Mouse (Mus musculus) adrenal gland (tissue): Measurements from ENCODE around the gene Chaf1a.
"Not testable (repeated sequence)": the region's sequence is repeated elsewhere in the genome, so short reads cannot be mapped to it uniquely, and the experiment has no call there.

Experiments used
- intact Hi-C: fragments of 180-260 bp; cut with DNase I; formaldehyde crosslinking; loops from one replicate; pipeline ENCODE4 v1.15.1; 2025

Chaf1a gene

GRCm38 (mm10) chr17:56079921-56080320 lies 39.7 kb downstream of the Chaf1a start:
- intact Hi-C loops: no loop called here

GRCm38 (mm10) chr17:56080781-56081585 lies 40.7 kb downstream of the Chaf1a start:
- intact Hi-C loops: no loop called here

- intact Hi-C loops: no loop called here
These were observed 52.1 kb downstream of the Chaf1a start for GRCm38 (mm10) chr17:56092312-56092711.

GRCm38 (mm10) chr17:56092794-56093193 lies 52.6 kb downstream of the Chaf1a start:
- intact Hi-C loops: no loop called here

GRCm38 (mm10) chr17:56096883-56097282 lies 56.6 kb downstream of the Chaf1a start:
- intact Hi-C loops: no loop called here

GRCm38 (mm10) chr17:56098180-56098579 lies 57.9 kb downstream of the Chaf1a start:
- intact Hi-C loops: no loop called here

- intact Hi-C loops: no loop called here
These were observed 58.7 kb downstream of the Chaf1a start for GRCm38 (mm10) chr17:56098711-56099572.

GRCm38 (mm10) chr17:56100811-56101210 lies 60.6 kb downstream of the Chaf1a start:
- intact Hi-C loops: no loop called here

- intact Hi-C loops: no loop called here
These were observed 61.9 kb downstream of the Chaf1a start for GRCm38 (mm10) chr17:56102158-56102557.

GRCm38 (mm10) chr17:56102927-56103326 lies 62.7 kb downstream of the Chaf1a start:
- intact Hi-C loops: no loop called here

- intact Hi-C loops: no loop called here
These were observed 63.4 kb downstream of the Chaf1a start for GRCm38 (mm10) chr17:56103465-56104285.

GRCm38 (mm10) chr17:56104821-56105220 lies 64.6 kb downstream of the Chaf1a start:
- intact Hi-C loops: not testable (repeated sequence)

GRCm38 (mm10) chr17:56106436-56106835 lies 66.2 kb downstream of the Chaf1a start:
- intact Hi-C loops: not testable (repeated sequence)

- intact Hi-C loops: no loop called here
These were observed 66.7 kb downstream of the Chaf1a start for GRCm38 (mm10) chr17:56106981-56107380.

- intact Hi-C loops: no loop called here
These were observed 67.5 kb downstream of the Chaf1a start for GRCm38 (mm10) chr17:56107736-56108135.

- intact Hi-C loops: no loop called here
These were observed 68.2 kb downstream of the Chaf1a start for GRCm38 (mm10) chr17:56108334-56109044.

GRCm38 (mm10) chr17:56109219-56110051 lies 69.2 kb downstream of the Chaf1a start, which contains the start of gene Plin4:
Gene Plin4, minus strand, starts transcription at chr17:56109803.
- intact Hi-C loops: no loop called here

GRCm38 (mm10) chr17:56110571-56110970 lies 70.3 kb downstream of the Chaf1a start:
- intact Hi-C loops: no loop called here

GRCm38 (mm10) chr17:56111021-56111420 lies 70.8 kb downstream of the Chaf1a start:
- intact Hi-C loops: no loop called here

GRCm38 (mm10) chr17:56111864-56112263 lies 71.6 kb downstream of the Chaf1a start:
- intact Hi-C loops: no loop called here
